Mouse (Mus musculus) cerebellum, adult 2 months (tissue): ENCODE measurements around the gene Wwox.

Source experiments
- CTCF ChIP-seq: fragments of 200-500 bp; IDR thresholded peaks from 2 replicates; pipeline ENCODE4 v1.5.1; 2011; ENCODE audit warnings: low read depth, mild to moderate bottlenecking, control low read depth, low read length, moderate library complexity, borderline replicate concordance; ENCODE audit not compliant: insufficient read depth
- POLR2A ChIP-seq: fragments of 200-500 bp; IDR thresholded peaks from 2 replicates; pipeline ENCODE4 v1.6.1; 2011; ENCODE audit warnings: low read length, control low read depth, borderline replicate concordance; ENCODE audit not compliant: insufficient read depth

DNA sequence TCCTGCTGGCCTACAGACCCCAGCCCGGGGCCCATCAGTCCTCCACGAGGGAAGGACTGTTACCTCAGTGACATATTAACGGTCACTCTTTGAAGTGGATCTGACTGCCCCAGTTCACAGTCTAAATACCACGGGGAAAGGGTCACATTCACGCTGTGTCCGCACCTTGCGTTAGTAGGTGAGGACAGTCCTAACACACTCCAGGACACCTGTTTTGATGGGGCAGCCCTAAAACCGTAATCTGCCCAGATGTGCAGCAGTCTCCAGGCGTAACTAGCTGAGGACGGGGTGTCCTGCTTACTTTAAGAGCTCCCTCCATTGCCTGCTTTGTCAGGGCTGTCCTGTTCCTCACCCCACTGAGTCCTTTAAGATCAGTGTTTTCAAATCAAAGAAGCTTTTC, 160.1 kb downstream of the Wwox start:
- TF ChIP-seq CTCF: no peak
- no peak for TF ChIP-seq POLR2A
